Mouse (Mus musculus) megakaryocyte-erythroid progenitor cell, adult 5-6 weeks (primary cell): ENCODE data around the gene Gm9049. TPM values are rescaled to one million over a fixed set of nuclear protein-coding genes. Genes with fewer than 3 reads are reported as not detected.
"Not testable (repeated sequence)": the region's sequence is repeated elsewhere in the genome, so short reads cannot be mapped to it uniquely, and the experiment has no call there.

Source experiments
- ATAC-seq: replicated peaks from 2 replicates; pipeline ENCODE4 v1.8.0; 2016; ENCODE audit warnings: mild to moderate bottlenecking, inconsistent platforms; ENCODE audit not compliant: severe bottlenecking, poor library complexity, low FRiP score, low TSS enrichment
- total RNA-seq, 2 experiments: library from RNA; stranded (forward) in 1 of 2; stranded (reverse) in 1 of 2; fragments of 200-1000, 215-1000 nt in 1 of 2; fragments of >200 nt in 1 of 2; fragmentation: Nextera tagmentation in 1 of 2; gene quantifications; 2 replicates each; pipeline ENCODE4 v1.2.3; 2014 to 2017

Gm9049 gene
- total RNA-seq (2014; fragmentation: Nextera tagmentation) (0.09 TPM in 1 of 2 replicates, not detected in the other), total RNA-seq (2017) (0.08 TPM in 1 of 2 replicates, not detected in the other)

- ATAC-seq, result not testable (repeated sequence)
Measured at GRCm38 (mm10) chr10:118354005-118354404, at the start of gene Gm9049. Gene Gm9049, minus strand, starts transcription at chr10:118354105.

GRCm38 (mm10) chr10:118399917-118400316, 46.0 kb upstream of the Gm9049 start:
- no peak for ATAC-seq

- peak; percentile 100 for ATAC-seq
Measured at GRCm38 (mm10) chr10:118370443-118370842, 16.5 kb upstream of the Gm9049 start.

DNA sequence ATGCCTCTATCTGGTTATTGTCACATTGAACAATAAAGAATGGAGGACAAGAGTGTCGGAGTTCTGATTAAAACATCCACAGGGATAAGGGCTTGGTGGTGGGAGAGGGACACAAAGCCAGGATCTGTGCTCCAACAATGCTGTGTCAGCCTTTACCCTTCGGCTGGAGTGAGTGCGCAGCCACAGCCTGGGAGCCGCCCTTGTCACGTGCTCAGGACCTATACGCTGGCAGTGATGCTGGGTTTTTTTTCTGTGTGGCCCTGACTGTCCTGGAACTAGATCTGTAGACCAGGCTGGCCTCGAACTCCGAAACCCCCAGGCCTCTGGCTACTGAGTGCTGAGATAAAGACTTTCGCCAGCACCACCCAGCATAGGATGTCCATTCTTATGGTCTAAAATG, 15.6 kb upstream of the Gm9049 start:
- no peak for ATAC-seq

DNA sequence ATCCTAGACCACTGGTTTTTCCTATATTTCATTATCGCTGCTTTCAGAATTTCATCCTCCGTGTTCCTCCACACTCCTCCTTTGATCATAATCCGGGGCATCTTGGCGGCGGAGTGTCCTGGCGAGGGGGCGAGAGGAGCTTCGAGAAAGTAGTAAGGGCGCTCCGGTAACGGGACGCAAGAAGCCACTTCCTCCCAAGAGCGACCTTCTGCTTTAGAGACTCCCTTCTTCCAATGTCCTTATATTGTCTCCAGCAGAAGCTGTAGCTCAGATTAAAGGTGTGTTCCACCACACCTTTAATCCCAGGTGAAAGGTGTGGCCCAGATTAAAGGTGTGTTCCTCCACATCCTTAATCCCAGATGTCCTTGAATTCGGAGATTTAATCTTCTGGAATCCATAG, 5.3 kb downstream of the Gm9049 start, which contains the start of gene Gm9048:
Gm9048 (minus strand) TSS at position 101 of the 400 bp plus-strand sequence.
- not testable (repeated sequence) for ATAC-seq

- not testable (repeated sequence) for ATAC-seq
Measured at GRCm38 (mm10) chr10:118343155-118343554, 10.8 kb downstream of the Gm9049 start, which contains the start of gene Gm9046. Gene Gm9046, minus strand, starts transcription at chr10:118343255.

- ATAC-seq, result not testable (repeated sequence)
Measured at GRCm38 (mm10) chr10:118337731-118338130, 16.2 kb downstream of the Gm9049 start, which contains the start of gene Gm9045. Gene Gm9045, minus strand, starts transcription at chr10:118337831.

DNA sequence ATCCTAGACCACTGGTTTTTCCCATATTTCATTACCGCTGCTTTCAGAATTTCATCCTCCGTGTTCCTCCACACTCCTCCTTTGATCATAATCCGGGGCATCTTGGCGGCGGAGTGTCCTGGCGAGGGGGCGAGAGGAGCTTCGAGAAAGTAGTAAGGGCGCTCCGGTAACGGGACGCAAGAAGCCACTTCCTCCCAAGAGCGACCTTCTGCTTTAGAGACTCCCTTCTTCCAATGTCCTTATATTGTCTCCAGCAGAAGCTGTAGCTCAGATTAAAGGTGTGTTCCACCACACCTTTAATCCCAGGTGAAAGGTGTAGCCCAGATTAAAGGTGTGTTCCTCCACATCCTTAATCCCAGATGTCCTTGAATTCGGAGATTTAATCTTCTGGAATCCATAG, 21.6 kb downstream of the Gm9049 start, which contains the start of gene Gm9044:
Gm9044 (minus strand) TSS at position 101 of the 400 bp plus-strand sequence.
- not testable (repeated sequence) for ATAC-seq

- not testable (repeated sequence) for ATAC-seq
Measured at GRCm38 (mm10) chr10:118326869-118327268, 27.0 kb downstream of the Gm9049 start, which contains the start of gene Gm9040. Gene Gm9040, minus strand, starts transcription at chr10:118326969.

- no peak for ATAC-seq
Measured at GRCm38 (mm10) chr10:118319024-118319423, 34.9 kb downstream of the Gm9049 start.

GRCm38 (mm10) chr10:118302133-118302532, 51.8 kb downstream of the Gm9049 start:
- peak; percentile 73; the same call in 1 of the 2 replicates for ATAC-seq

Other genes starting within 250 kb of the Gm9049 start
- 10.9 and 13.6 TPM in 2 replicates for gene Mdm1, start 212.3 kb downstream of the Gm9049 start, total RNA-seq (2014; fragmentation: Nextera tagmentation)
- 25.2 and 29.6 TPM in 2 replicates for gene Mdm1, start 212.3 kb downstream of the Gm9049 start, total RNA-seq (2017)
- not detected in 2 replicates for gene Il22, start 149.2 kb downstream of the Gm9049 start, total RNA-seq (2014; fragmentation: Nextera tagmentation)
- gene Il22, start 149.2 kb downstream of the Gm9049 start, total RNA-seq (2017), result not detected in 2 replicates
- gene Gm32717, start 113.3 kb downstream of the Gm9049 start, total RNA-seq (2014; fragmentation: Nextera tagmentation), result not detected in 2 replicates
- 0.42 TPM in 1 of 2 replicates, not detected in the other for gene Gm32717, start 113.3 kb downstream of the Gm9049 start, total RNA-seq (2017)
- not detected in 2 replicates for gene Gm32802, start 95.4 kb downstream of the Gm9049 start, total RNA-seq (2014; fragmentation: Nextera tagmentation)
- gene Gm32802, start 95.4 kb downstream of the Gm9049 start, total RNA-seq (2017), result 0.42 TPM in 1 of 2 replicates, not detected in the other
- not detected in 2 replicates for gene Iltifb, start 59.1 kb downstream of the Gm9049 start, total RNA-seq (2014; fragmentation: Nextera tagmentation)
- not detected in 2 replicates for gene Iltifb, start 59.1 kb downstream of the Gm9049 start, total RNA-seq (2017)
- gene Gm9040, start 27.1 kb downstream of the Gm9049 start, total RNA-seq (2014; fragmentation: Nextera tagmentation), result not detected in 2 replicates
- gene Gm9040, start 27.1 kb downstream of the Gm9049 start, total RNA-seq (2017), result not detected in 2 replicates
- gene Gm9044, start 21.7 kb downstream of the Gm9049 start, total RNA-seq (2014; fragmentation: Nextera tagmentation), result not detected in 2 replicates
- not detected in 2 replicates for gene Gm9044, start 21.7 kb downstream of the Gm9049 start, total RNA-seq (2017)
- gene Gm9045, start 16.3 kb downstream of the Gm9049 start, total RNA-seq (2014; fragmentation: Nextera tagmentation), result 0.09 TPM in 1 of 2 replicates, not detected in the other
- 0.08 TPM in 1 of 2 replicates, not detected in the other for gene Gm9045, start 16.3 kb downstream of the Gm9049 start, total RNA-seq (2017)
- gene Gm9046, start 10.8 kb downstream of the Gm9049 start, total RNA-seq (2014; fragmentation: Nextera tagmentation), result not detected in 2 replicates
- not detected in 2 replicates for gene Gm9046, start 10.8 kb downstream of the Gm9049 start, total RNA-seq (2017)
- not detected in 2 replicates for gene Gm9048, start 5.4 kb downstream of the Gm9049 start, total RNA-seq (2014; fragmentation: Nextera tagmentation)
- not detected in 2 replicates for gene Gm9048, start 5.4 kb downstream of the Gm9049 start, total RNA-seq (2017)
- not detected in 2 replicates for gene Ifng, start 86.9 kb upstream of the Gm9049 start, total RNA-seq (2014; fragmentation: Nextera tagmentation)
- gene Ifng, start 86.9 kb upstream of the Gm9049 start, total RNA-seq (2017), result 6.3 and 18.8 TPM in 2 replicates